Mouse (Mus musculus) adrenal gland, postnatal 36 days (tissue): ENCODE measurements around the gene Mpl. TPM values are rescaled to one million over a fixed set of nuclear protein-coding genes. Genes with fewer than 3 reads are reported as not detected.

Experiments used
- total RNA-seq, 2 experiments: library from RNA; stranded (reverse); gene quantifications; 2 replicates each; pipeline ENCODE4 v1.2.3; 2021

Mpl gene
- total RNA-seq, 2 experiments from 2014 or later: 0.13 TPM; not detected in 1

Other genes starting within 250 kb of the Mpl start
- 10 to 100 TPM; 47.2 to 91.8 TPM for gene Ptprf, start 166.1 kb downstream of the Mpl start, total RNA-seq
- 10 to 100 TPM; 20.0 to 21.6 TPM for gene Szt2, start 48.2 kb downstream of the Mpl start, total RNA-seq
- gene Med8, start 48.2 kb downstream of the Mpl start, total RNA-seq: 10 to 100 TPM; 69.6 to 74.0 TPM
- gene Elovl1, start 29.4 kb downstream of the Mpl start, total RNA-seq: 100 to 1,000 TPM in 1 of 2 experiments, 10 to 100 TPM in 1; 91.2 to 115 TPM
- gene Cdc20, start 20.2 kb downstream of the Mpl start, total RNA-seq: 1 to 10 TPM; 7.6 to 8.5 TPM
- gene Tie1, start 32.5 kb upstream of the Mpl start, total RNA-seq: 10 to 100 TPM; 31.9 to 61.4 TPM
- not detected for gene 2610528J11Rik, start 69.5 kb upstream of the Mpl start, total RNA-seq
- not detected for gene Tmem125, start 86.5 kb upstream of the Mpl start, total RNA-seq
- not detected for gene Cfap57, start 163.3 kb upstream of the Mpl start, total RNA-seq
- 10 to 100 TPM; 82.2 to 94.1 TPM for gene Ebna1bp2, start 163.3 kb upstream of the Mpl start, total RNA-seq
- gene Olfr62, start 201.4 kb upstream of the Mpl start, total RNA-seq: not detected
- not detected for gene Olfr1342, start 235.2 kb upstream of the Mpl start, total RNA-seq
- not detected for gene Olfr1341, start 246.0 kb upstream of the Mpl start, total RNA-seq